Mouse (Mus musculus): ENCODE measurements at regions not wholly inside any gene's neighbourhood (a gene's known extent, or its start where the extent isn't known, plus 50 kb on each side); places are given as distances from the start of the nearest gene placed in this dataset.
A peak's percentile ranks its signal among the peaks of the same experiment; 100 is the strongest.

- DNase-seq (ENCODE audit: low read depth, low spot score) = no peak
Measured at GRCm38 (mm10) chr13:92973791-92974190, 129.2 kb downstream of the Mtx3 start.

- DNase-seq (ENCODE audit: low read depth, low spot score) = peak; percentile 81
Measured at GRCm38 (mm10) chr13:92986719-92987553, 142.4 kb downstream of the Mtx3 start.

DNA sequence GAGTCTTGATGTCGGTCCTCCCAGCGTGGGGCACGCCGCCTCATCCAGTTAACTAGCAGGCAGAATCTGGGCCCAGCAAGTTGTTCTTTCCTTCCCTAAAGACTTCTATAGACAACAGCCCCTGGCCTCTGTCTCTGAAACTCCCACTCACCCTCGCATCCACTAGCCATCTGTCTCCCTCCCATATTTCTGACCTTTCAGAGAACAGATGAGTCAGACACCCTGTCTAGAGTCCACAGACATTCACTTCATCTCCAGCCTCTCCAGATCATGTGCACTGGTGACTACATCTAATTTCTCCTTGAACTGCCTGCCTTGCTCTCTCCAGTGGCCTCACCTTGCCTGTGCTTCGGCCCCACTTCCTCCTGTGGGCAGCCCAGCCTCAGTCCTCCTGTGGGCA lies 143.1 kb downstream of the Mtx3 start:
- DNase-seq (ENCODE audit: low read depth, low spot score) = no peak

- DNase-seq (ENCODE audit: low read depth, low spot score) = no peak
Measured at GRCm38 (mm10) chr13:92988600-92988999, 144.0 kb downstream of the Mtx3 start.

DNA sequence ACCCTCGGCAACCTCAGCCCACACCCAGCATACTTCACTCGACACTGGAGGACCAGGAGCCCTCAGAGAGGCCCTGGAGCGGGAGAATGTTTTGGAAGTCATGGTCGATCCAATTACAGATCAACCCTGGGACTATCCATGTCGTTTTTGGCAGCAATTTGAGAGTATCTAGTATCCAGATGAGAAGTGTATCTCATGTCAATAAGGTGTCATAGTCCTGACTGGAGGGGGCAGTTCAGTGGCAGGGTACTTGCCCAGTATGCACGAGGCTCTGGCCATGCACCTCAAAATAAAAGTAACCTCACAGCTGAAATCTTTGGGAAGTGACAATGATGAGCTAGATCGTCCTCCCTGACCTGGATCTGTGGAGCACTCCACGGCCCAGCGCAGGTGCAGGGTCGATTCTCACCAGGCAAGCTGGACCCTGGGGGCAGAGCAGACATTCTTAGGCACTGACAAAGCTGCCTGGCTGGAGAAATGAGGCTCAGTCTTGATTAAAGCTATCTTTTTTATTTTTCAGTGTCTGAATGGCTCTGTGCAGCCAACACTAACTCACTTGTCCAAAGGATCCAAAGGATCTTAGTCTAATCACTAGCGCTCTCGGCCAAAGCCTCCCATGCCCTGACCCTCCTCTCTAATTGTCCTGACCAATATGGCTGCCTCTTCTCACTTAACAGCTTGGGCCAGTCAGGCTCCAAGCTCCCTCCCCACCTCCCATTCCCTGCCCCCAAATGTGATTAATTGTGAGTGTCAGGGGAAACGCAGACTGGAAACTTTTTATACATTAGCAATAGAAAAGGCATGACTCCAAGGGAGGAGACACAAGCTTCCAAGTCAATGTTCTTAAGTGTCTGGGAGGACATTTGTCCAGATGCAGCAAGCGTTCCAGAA lies 146.0 kb downstream of the Mtx3 start:
- DNase-seq (ENCODE audit: low read depth, low spot score) = no peak
